Mouse (Mus musculus) thymus, postnatal 36 days (tissue): ENCODE results near the gene A1cf.

ENCODE experiments used
- DNase-seq, 2 experiments: peaks; one replicate each; pipeline ENCODE4 v3.0.0; 2022; ENCODE audit warnings: mixed read lengths in 2 of 2

Gene A1cf

DNA sequence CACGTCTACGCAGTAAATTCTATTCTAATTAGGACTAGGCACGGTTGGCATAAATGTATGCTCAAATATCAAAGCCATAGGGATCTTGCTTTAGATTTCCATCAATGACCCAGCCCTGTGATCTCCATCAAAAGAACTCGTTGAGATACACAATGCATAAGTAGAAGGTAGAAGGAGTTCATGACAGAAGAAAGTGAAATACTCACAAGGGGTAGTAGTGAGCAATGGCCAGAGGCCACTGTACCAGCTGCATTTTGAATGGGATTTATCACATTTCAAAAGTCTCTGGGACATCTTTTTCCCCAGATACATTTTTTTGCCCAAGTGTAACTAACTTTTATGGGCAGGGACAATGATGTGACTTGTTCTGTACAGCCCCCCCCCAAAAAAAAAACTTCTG, 85.7 kb downstream of the A1cf start:
- DNase-seq = no peak

DNA sequence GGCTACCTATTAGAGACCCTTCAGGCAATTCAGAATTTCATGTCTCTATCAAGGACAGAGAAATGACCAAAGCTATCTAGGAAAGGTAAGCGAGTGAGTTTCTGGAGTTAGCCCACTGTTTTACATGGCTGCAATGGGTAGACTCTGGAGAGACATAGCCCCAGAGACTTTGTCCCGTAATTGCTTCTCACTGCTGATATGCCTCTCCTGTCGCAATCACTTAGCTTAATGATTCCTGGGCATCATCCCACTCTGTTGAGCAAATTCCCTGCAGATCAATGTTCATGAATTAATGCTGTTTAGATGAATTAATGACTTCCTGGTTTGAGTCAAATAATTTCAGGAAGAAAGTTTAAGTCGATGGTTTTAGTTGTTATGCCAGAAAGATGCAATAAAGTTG, 86.1 kb downstream of the A1cf start:
- no peak for DNase-seq

DNA sequence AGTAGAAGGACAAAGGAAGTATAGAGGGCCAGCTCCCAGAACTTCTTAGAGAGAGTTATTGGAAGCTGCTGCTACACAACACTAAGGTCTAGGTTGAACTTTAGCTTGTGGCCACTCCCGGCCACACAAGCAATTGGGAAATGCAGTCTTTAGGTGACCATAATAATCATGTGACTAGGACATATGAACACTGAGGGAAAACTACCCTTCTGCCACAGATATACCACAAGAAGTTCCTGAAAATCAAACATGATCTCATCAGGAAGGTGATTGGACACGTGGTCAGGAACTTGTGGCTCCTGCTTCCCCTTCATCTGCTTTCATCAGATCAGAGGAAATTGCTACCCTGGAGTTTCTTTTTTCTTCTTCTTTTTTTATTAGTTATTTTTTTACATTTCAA, 87.8 kb downstream of the A1cf start:
- DNase-seq = no peak

DNA sequence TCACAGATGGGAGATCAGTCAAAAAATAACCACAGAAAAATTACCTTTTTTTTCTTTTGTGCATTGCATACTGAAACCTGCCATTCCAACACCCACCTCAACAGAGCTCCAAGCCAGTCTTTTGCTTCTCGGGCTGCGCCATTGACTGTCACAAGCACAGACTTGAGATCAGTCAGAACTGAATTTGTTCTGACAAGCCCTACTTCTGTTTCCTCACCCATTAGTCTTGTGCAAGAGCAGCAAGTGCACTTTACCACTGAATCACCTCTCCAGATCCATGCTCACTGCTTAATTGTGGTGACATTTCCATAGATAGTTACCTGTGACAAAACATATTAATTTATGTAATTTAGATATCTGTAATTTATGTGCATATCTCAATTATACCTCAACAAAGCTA, 91.9 kb downstream of the A1cf start:
- DNase-seq = no peak

DNA sequence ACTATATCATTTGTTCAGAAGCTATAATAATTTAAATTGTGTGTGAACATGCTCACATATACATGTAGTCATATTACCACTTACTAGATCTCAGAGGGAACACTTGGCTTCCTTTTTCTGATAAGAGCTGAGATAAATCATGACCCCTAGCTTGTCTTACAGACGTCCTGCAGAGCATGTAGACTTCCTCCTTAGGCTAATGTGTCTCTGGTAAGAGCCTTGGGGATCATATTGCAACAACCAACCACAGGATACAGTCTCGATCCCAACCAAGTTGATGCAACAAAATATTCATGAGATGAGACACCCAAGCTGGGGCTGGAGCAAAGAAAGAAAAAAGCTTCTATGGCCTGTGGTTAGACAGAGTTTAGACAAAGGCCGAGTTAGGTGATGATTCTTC, 94.6 kb downstream of the A1cf start:
- no peak for DNase-seq

DNA sequence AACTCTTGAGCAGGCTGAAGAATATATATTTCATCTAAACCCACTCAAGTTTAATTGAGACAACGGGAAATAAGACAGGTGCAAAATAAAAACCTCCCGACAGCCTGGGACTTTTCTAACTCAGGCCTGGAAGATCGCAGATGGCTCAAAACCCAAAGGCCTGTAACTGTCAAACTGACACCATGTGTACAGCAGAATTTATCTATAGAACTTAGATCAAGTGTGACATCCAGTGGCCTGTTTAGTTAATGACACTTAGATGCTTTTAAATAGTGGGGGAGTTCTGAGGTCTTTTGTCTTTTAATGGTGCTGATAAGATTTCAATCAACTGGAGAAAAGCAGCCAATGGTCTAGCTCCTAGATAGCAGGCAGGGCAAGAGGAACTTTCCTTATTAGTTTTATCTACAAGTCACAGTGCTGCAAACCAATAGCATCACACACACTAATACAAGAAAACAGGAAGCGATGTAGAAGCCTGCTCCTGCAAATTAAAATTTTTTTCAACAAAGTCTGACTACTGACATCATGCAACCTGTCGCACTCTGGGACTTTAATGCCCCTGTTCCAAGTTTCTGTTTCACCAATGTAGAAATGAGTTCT, 99.5 kb downstream of the A1cf start:
- DNase-seq = no peak

DNA sequence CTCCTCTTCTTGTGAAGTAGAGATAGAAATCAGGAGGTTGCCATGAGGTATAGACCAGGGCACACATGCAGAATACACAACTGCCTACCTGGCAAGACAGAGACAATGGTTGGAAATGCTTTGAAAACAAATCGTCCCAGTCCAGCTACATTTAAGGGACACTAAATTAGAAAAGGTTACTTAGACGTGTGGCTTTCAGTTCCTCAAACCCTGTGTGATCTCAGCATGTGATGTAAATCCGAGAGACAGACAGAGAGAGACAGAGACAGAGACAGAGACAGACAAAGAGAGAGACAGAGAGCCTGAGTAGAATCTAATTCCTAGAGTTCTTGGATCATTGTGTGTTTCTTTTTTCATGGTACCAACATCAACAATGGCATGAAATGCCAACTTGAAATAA, 102.8 kb downstream of the A1cf start:
- DNase-seq = no peak

DNA sequence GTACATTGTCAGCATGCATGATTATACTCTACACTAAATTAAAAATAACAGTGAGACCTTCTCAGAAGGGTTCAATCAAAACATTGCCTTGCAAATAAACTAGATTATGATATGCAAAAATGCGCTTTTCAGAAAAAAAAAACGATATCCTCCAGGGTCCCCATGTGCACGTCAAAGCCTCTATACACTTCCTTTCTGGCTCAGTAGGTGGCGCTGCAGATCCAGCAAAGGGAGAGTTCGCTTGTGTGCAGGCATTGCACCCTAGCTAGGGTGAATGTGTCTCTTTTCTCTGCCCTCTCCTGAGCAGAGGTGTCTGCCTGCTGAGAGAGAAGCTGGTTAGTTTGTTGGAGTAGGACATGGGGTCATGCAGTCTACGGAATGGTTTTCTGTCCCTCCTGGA, 103.4 kb downstream of the A1cf start:
- peak; percentile 83 to 87 for DNase-seq

DNA sequence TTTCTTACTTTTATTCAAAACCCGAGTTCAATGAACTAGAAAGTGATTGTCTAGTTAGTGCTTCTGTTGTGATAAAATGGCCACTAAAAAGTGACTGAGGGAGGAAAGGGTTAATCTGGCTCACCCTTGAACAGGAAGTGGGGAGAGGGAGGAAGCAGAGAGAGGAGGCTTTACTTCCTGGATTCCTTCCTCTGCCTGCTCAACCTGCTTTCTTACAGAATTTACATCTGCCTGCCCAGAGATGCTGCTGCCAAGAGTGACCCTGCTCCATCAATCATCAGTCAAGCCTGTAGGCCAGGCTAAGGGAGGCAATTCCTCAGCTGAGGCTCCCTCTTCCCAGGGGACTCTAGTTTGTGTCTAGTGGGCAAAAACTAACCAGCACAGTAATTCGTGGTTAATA, 107.3 kb downstream of the A1cf start:
- DNase-seq = peak; percentile 14 to 20

DNA sequence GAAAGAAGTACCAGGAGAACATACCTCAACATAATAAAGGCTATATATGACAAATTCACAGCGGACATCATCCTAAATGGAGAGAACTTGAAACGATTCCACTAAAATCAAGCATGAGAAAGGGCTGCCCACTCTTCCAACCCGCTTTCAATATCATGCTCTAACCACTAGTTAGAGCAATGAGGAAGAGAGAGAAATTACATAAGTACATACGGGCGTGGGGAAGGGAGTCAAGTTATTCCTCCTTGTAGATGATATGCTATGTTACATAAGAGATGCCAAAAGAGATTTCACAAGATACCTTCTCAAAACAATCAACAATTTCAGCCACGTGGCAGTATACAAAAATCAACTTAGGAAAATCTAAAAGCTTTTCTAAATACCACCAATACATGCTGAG, 122.5 kb downstream of the A1cf start:
- DNase-seq = no peak

DNA sequence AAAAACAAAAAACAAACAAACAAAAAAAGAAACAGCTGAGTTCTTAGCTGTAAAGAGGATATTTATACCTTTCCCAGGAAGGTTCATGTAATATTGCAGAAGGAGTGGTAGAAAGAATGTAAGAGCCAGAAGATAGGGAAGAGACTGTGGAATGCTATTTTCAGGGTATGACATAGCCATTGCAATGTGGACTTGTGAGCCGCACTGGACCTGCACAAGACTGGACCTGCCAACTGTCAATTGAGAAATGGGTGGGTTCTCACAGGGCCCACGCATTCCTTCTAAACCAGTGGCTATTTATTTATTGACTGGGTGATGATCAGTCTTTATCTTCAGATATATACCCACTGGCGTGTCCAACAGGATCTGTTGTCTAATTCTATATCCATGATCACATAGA, 128.4 kb downstream of the A1cf start:
- no peak for DNase-seq
